Mouse (Mus musculus): ENCODE data around the gene Prdm16.

- no peak for TF ChIP-seq CTCF (IDR thresholded peaks at IDR 0.05; ENCODE audit: low read depth)
- no peak for TF ChIP-seq EP300 (IDR thresholded peaks at IDR 0.05; ENCODE audit: low read depth)
These were observed 3.6 kb downstream of the Prdm16 start for GRCm38 (mm10) chr4:154632800-154633764.

All from liver, postnatal 0 days (tissue).